Mouse (Mus musculus) neural tube, embryonic 15.5 days (tissue): Measurements from ENCODE around the gene Nploc4. TPM values are rescaled to one million over a fixed set of nuclear protein-coding genes. Genes with fewer than 3 reads are reported as not detected.
"Not testable (repeated sequence)": the region's sequence is repeated elsewhere in the genome, so short reads cannot be mapped to it uniquely, and the experiment has no call there.

Experiments used
- ATAC-seq: fragments of 200-750 bp; cut with Nextera tagmentation; 2 replicates; pipeline ENCODE4 v1.8.0; 2017; ENCODE audit warnings: mild to moderate bottlenecking, moderate TSS enrichment, moderate library complexity; ENCODE audit not compliant: low FRiP score
- H3K27ac ChIP-seq: fragments of 300-500 bp; sonication (generic); replicated peaks from 2 replicates; pipeline ENCODE4 v1.5.1; 2015; ENCODE audit warnings: mild to moderate bottlenecking, inconsistent platforms
- H3K27me3 ChIP-seq: fragments of 300-500 bp; sonication (generic); replicated peaks from 2 replicates; pipeline ENCODE4 v1.6.1; 2015; ENCODE audit warnings: inconsistent platforms
- H3K36me3 ChIP-seq: fragments of 300-500 bp; sonication (generic); 2 replicates; pipeline ENCODE4 v1.6.1; 2015; ENCODE audit warnings: inconsistent platforms
- H3K4me1 ChIP-seq: fragments of 300-500 bp; sonication (generic); 2 replicates; pipeline ENCODE4 v1.6.1; 2015; ENCODE audit warnings: inconsistent platforms
- H3K4me2 ChIP-seq: fragments of 300-500 bp; sonication (generic); 2 replicates; pipeline ENCODE4 v1.6.1; 2015; ENCODE audit warnings: inconsistent platforms, mild to moderate bottlenecking, moderate library complexity
- H3K4me3 ChIP-seq: fragments of 300-500 bp; sonication (generic); replicated peaks from 2 replicates; pipeline ENCODE4 v1.5.1; 2015; ENCODE audit warnings: mild to moderate bottlenecking, inconsistent platforms
- H3K9ac ChIP-seq: fragments of 300-500 bp; sonication (generic); replicated peaks from 2 replicates; pipeline ENCODE4 v1.6.1; 2015; ENCODE audit warnings: mild to moderate bottlenecking, inconsistent platforms
- H3K9me3 ChIP-seq: fragments of 300-500 bp; sonication (generic); replicated peaks from 2 replicates; pipeline ENCODE4 v1.6.1; 2016; ENCODE audit warnings: inconsistent platforms
- WGBS: fragments of 180-500 bp; shearing (Covaris S2); methylation state at CpG from one replicate; pipeline ENCODE4 v1.1.7; 2015; ENCODE audit warnings: mixed read lengths; 5-methylcytosine and 5-hydroxymethylcytosine counted together
- polyA plus RNA-seq: library from polyadenylated mRNA; unstranded; fragments of >200 nt; fragmentation: Nextera tagmentation; extraction: Ambion mirVana; gene quantifications from 2 replicates; pipeline ENCODE4 v1.2.1, GENCODE M21; 2015

Gene Nploc4
- polyA plus RNA-seq, 1 experiment from 2014 or later: 30.2 TPM

DNA sequence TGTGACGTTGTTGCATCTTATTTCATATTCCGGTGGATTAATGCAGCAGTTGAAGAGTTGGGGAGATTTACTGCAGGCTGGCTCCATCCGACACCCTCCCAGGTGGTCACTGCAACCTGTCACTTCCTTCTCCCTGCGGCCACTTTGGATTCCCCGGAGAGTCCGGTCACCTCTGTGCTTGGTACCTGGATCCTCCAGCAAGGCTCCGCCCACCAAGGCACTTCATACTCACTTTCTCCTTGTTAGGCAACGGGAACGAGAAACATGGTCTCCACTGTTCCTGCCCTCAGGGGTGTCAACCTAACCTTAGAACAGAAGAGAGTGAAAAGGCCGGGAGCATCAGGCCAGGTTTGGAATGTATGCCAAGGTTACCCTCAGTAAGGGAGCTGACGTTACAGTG is 86.8 kb downstream of the Nploc4 start:
- Histone ChIP-seq H3K36me3 (no peaks in the 10 kb centered on the region; the same call in 1 of the 2 replicates), H3K4me3 (peak overlapping the region; percentile 98), H3K27ac (peak overlapping the region; percentile 100), H3K4me2 (peak overlapping the region; percentile 92), H3K9me3 (no peaks in the 10 kb centered on the region), H3K9ac (peak overlapping the region; percentile 92), H3K4me1 (peaks cover 46% of the 10 kb centered on the region), H3K27me3 (no peaks in the 10 kb centered on the region)
- ATAC-seq: no peak
- 17% methylated on average over 11 of the region's 11 CpGs for WGBS

DNA sequence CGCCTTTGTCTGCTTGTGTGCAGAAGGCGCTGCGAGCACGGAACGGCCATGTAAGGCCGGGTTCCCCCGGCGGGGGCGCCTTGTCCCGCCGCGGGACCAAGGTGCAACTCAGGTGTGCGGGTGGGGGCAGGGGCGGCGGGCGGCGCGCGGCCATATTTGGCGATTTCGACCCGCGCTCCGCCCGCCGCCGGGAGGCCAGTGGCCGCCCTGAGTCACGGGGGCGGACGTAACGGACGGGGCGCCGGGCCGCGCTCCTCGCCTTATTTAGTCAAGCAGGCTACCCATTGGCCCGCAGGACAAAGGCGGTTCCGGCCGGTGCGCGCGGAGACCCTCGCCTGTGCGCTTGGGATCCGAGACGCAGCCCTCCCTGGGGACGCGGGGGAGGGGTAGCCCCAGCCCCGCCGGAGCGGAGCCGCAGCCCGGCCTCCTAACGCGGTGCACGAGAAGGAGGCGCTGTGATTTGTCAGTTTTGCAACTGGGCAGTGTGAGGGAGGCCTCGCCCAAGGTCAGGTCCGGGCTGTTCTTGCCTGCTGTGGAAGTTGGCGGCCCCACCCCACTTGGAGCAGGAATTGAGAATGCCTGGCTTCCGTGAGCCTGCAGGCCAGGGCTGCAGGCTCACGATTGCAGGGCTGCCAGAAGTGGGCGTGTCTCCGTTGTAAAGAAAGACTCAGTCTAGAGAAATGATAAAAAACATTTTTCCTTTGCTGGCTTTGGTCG is 87.4 kb downstream of the Nploc4 start:
- H3K9ac ChIP-seq: peak overlapping the region; percentile 92
- peak overlapping the region; percentile 100 for H3K27ac ChIP-seq
- H3K4me2 ChIP-seq: peak overlapping the region; percentile 92
- no peaks in the 10 kb centered on the region for H3K27me3 ChIP-seq
- peak overlapping the region; percentile 98 for H3K4me3 ChIP-seq
- no peaks in the 10 kb centered on the region for H3K9me3 ChIP-seq
- peaks cover 4% of the 10 kb centered on the region for H3K36me3 ChIP-seq
- 4% methylated on average over 65 of the region's 68 CpGs for WGBS
- peaks cover 50% of the 10 kb centered on the region for H3K4me1 ChIP-seq
- ATAC-seq: peak; percentile 53

DNA sequence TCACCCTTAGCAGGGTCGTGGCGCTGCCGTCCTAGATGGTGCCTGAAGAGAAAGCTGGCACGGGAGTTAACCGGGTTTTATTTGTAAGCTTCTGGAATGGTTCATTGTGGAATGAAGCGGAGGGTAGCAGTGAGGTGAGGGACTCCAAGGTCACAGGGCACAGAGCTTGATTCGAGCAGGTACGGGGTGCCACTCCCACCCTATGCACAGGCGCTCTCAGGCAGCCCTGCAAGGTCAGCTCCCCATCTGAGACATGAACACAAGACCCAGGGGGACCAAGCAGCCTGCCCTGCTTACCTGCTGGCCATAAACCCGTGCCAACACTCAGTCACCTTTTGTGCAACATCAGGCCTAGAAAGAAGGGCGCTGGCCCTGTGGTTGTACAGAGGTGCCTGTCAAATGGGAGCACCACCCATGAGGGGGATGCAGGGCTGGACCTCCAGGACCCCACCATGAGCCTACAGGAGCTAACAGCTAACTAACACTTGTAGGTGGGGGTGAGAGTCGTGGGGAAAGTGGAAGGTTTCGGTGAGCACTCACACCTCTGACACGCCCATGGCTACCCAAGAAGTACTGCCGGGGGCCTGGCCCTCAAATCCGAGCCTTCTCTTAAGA is 88.0 kb downstream of the Nploc4 start:
- peak; percentile 4; the same call in 1 of the 2 replicates for ATAC-seq
- peaks cover 57% of the 10 kb centered on the region for H3K4me1 ChIP-seq
- WGBS: 6% methylated on average over 16 of the region's 16 CpGs

DNA sequence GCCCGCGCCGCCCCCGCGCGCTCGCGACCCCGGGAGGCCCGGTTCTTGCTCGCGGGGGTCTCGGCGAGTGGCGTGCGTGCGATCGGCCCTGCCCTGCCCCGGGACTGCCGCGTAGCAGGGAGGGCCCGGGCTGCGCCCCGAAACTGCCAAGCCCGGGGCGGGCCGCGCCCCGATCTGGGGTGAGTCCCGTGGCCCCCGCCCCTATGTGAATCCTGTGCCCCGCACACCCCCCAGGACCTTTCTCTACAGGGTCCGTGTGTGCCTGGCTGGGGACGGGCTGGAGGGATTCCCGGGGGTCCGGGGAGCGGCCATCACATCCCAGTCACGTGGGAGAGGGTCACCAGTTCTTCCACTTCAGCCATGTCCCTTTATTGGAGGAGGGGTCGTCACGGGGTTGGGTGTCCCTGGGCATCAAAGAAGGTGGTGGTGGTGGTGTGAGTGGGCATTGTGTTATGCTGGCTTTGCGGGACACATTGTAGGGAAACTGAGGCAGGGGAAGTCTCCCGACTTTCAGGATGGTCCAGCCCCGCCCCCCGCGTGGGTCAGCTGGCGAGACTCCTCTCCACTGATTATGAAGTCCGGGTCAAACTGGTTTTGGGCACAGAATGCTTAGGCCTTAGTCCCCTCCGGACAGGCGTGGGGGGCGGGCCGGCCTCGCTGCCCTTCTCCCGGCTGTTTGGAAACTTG is 88.7 kb downstream of the Nploc4 start:
- Histone ChIP-seq H3K9me3 (no peaks in the 10 kb centered on the region), H3K4me3 (peak overlapping the region; percentile 98), H3K36me3 (peaks cover 6% of the 10 kb centered on the region), H3K27ac (peak overlapping the region; percentile 100), H3K9ac (peak overlapping the region; percentile 92), H3K4me2 (peak overlapping the region; percentile 92), H3K4me1 (peaks cover 62% of the 10 kb centered on the region), H3K27me3 (no peaks in the 10 kb centered on the region)
- ATAC-seq: peak; percentile 38
- WGBS: 7% methylated on average over 49 of the region's 53 CpGs

More for the DNA sequence above, 88.0 kb downstream of the Nploc4 start:
- peak overlapping the region; percentile 92 for H3K9ac ChIP-seq
- no peaks in the 10 kb centered on the region for H3K27me3 ChIP-seq
- H3K36me3 ChIP-seq: peaks cover 6% of the 10 kb centered on the region
- H3K9me3 ChIP-seq: no peaks in the 10 kb centered on the region
- peak overlapping the region; percentile 98 for H3K4me3 ChIP-seq
- peak overlapping the region; percentile 92 for H3K4me2 ChIP-seq
- peak overlapping the region; percentile 100 for H3K27ac ChIP-seq

DNA sequence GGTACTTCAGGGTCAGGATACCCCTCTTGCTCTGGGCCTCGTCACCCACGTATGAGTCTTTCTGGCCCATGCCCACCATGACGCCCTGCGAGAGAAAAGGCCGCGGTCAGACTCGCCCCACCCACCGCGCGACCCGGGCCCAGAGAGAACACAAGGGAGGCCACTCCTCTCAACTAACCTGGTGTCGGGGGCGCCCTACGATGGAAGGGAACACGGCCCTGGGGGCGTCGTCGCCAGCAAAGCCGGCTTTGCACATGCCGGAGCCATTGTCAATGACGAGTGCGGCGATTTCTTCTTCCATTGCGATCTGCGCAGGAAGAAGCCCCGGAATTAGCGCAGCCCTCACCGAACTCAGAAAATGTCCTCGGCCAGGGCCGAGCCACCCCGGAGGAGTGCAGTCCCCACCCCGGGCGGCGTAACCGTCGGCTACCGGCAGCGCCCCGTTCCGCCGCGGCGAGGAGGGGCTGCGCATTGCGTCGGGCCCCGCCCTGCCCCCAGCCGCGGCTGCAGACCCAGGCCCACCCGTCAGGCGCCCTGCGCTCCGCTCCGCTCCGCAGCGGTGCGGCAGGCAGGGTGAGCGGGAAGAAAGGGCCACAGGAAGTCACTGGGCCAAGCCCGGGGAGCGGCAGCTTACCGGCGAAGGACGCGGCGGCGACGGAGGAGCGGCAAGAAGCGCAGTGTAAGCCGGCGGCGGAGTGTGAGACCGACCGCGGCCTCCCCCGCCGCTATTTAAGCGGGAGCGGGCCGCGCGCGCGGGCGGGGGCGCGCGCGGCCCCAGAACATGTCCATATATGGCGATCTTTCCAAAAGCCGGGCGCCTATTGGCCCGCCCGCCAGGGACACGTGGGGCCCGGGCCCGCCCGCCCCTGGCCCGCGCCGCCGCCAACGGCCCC is 89.5 kb downstream of the Nploc4 start, which contains the start of gene Actg1:
Actg1 (minus strand) TSS at position 752 of the 893 bp plus-strand sequence.
- peaks cover 58% of the 10 kb centered on the region for H3K4me1 ChIP-seq
- WGBS: 2% methylated on average over 95 of the region's 103 CpGs
- H3K9ac ChIP-seq: peak within 1 kb of the TSS; percentile 100

DNA sequence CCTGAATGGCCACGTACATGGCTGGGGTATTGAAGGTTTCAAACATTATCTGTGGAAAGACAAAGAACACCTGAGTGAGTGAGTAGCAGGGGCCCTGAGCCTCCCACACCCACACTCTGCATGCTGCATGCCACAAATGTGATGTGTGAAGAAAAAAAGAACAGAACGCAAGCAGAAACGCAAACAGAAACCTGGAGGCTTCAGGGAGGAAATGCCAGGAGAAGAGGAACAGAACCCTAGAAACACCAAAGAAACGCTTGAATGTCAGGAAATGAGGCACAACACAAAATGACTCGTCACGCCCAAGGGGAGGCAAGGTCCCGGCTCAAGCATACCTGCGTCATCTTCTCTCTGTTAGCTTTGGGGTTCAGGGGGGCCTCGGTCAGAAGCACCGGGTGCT is 90.2 kb downstream of the Nploc4 start:
- H3K9me3 ChIP-seq: no peaks in the 10 kb centered on the region
- ATAC-seq: no peak
- H3K4me2 ChIP-seq: peak overlapping the region; percentile 92
- peaks cover 6% of the 10 kb centered on the region for H3K36me3 ChIP-seq
- peaks cover 51% of the 10 kb centered on the region for H3K4me1 ChIP-seq
- peak overlapping the region; percentile 98 for H3K4me3 ChIP-seq
- 3% methylated on average over 10 of the region's 10 CpGs for WGBS
- H3K9ac ChIP-seq: peak overlapping the region; percentile 100
- H3K27ac ChIP-seq: peak overlapping the region; percentile 100
- no peaks in the 10 kb centered on the region for H3K27me3 ChIP-seq

More for the DNA sequence above, 89.5 kb downstream of the Nploc4 start, which contains the start of gene Actg1:
- no peaks in the 10 kb centered on the region for H3K27me3 ChIP-seq
- H3K4me2 ChIP-seq: peak within 1 kb of the TSS; percentile 92
- peak within 1 kb of the TSS; percentile 100 for H3K27ac ChIP-seq
- peak; percentile 88 for ATAC-seq
- H3K36me3 ChIP-seq: peaks cover 6% of the 10 kb centered on the region
- peak within 1 kb of the TSS; percentile 98 for H3K4me3 ChIP-seq
- no peaks in the 10 kb centered on the region for H3K9me3 ChIP-seq

DNA sequence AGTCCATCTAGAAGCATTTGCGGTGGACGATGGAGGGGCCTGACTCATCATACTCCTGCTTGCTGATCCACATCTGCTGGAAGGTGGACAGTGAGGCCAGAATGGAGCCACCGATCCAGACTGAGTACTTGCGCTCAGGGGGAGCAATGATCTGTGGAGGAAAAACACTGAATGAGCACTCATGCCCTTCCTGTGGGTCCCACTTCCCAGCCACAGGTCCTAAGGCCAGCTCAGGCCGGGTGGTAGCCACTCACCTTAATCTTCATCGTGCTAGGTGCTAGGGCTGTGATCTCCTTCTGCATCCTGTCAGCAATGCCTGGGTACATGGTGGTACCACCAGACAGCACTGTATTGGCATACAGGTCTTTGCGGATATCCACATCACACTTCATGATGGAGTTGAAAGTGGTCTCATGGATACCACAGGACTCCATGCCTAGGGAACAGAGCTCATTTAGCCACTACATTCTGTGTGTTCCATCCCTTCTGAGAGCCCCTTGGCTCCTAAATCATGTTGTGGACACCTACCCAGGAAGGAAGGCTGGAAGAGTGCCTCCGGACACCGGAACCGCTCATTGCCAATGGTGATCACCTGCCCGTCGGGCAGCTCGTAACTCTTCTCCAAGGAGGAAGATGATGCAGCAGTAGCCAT is 91.0 kb downstream of the Nploc4 start:
- Histone ChIP-seq H3K4me2 (peak overlapping the region; percentile 70), H3K4me1 (peaks cover 44% of the 10 kb centered on the region), H3K4me3 (peak overlapping the region; percentile 47), H3K9ac (peak overlapping the region; percentile 50)
- H3K27ac ChIP-seq, H3K27me3 ChIP-seq, ATAC-seq, H3K36me3 ChIP-seq, H3K9me3 ChIP-seq: not testable (repeated sequence)
- 43% methylated on average over 11 of the region's 13 CpGs for WGBS

DNA sequence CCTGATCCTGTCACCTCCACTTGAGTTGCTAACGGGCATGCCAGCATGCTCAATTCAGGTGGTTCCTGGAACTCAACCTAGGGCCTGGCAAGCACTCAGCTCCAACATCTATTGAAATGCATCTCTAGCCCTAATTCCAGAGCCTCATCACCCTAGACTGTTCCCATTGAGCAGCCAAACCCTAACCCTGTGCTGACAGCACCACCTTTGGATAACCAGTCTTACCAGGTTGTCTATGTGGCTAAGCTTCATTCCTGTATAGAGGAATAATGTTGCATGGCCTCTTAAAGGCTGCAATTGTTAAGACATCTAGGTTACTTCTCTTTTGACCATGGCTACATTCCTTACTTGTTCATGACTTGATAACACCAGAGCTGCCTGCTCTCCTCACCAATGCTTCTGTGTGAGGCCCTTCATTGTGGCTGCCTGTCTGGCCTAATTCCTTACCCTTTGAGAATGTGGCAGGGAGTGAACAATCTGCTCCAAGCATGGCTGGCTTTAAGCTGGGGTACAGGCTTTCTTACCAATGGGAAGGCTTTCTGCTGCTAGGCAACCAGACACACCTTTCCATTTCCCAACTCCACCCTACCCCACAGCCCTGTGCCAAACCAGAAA is 92.3 kb downstream of the Nploc4 start:
- whole genome bisulfite sequencing: 24% methylated on average over 1 of the region's 1 CpGs
- H3K36me3 ChIP-seq: peaks cover 6% of the 10 kb centered on the region
- no peaks in the 10 kb centered on the region for H3K27me3 ChIP-seq
- ATAC-seq: no peak
- H3K4me2 ChIP-seq: peak overlapping the region; percentile 81
- peak overlapping the region; percentile 40 for H3K4me3 ChIP-seq
- peaks cover 30% of the 10 kb centered on the region for H3K4me1 ChIP-seq
- H3K9me3 ChIP-seq: no peaks in the 10 kb centered on the region
- peak overlapping the region; percentile 54 for H3K9ac ChIP-seq
- peak overlapping the region; percentile 51; the same call in 1 of the 2 replicates for H3K27ac ChIP-seq

DNA sequence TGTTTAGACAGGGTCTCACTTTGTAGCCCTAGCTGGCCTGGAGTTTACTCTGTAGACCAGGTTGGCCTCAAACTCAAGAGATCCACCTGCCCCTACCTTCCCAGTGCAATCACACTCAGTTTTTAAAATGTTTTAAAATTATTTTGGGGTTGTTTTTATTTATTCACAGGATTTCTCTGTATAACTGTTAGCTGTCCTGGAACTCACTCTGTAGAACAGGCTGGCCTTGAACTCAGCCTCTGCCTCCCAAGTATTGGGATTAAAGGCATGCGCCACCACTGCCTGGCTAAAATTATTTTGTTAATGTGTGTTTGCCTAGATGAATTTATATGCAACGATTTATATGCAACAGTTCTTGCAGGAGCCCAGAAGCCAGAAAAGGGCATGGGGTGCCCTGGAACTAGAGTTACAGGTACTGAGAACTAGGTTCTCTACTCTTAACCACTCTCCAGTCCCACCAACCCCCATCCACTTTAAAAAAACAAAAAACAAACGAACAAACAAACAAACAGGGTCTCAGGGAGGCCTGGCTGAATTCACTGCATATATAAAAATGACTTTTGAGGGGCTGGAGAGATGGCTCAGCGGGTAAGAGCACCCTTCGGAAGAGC is 93.1 kb downstream of the Nploc4 start:
- Histone ChIP-seq H3K27me3 (no peaks in the 10 kb centered on the region), H3K9ac (no peak overlapping the region), H3K9me3 (no peaks in the 10 kb centered on the region), H3K4me2 (peak overlapping the region; percentile 81), H3K4me3 (peak overlapping the region; percentile 40; the same call in 1 of the 2 replicates), H3K4me1 (peaks cover 25% of the 10 kb centered on the region), H3K27ac (peak overlapping the region; percentile 45), H3K36me3 (peaks cover 6% of the 10 kb centered on the region)
- 60% methylated on average over 5 of the region's 5 CpGs for WGBS
- ATAC-seq: no peak
